Mouse (Mus musculus) neural tube, embryonic 15.5 days (tissue): Measurements from ENCODE around the gene Ppp1r13b. TPM values are rescaled to one million over a fixed set of nuclear protein-coding genes. Genes with fewer than 3 reads are reported as not detected.

ENCODE experiments used
- ATAC-seq: fragments of 200-750 bp; cut with Nextera tagmentation; 2 replicates; pipeline ENCODE4 v1.8.0; 2017; ENCODE audit warnings: mild to moderate bottlenecking, moderate TSS enrichment, moderate library complexity; ENCODE audit not compliant: low FRiP score
- H3K27ac ChIP-seq: fragments of 300-500 bp; sonication (generic); replicated peaks from 2 replicates; pipeline ENCODE4 v1.5.1; 2015; ENCODE audit warnings: mild to moderate bottlenecking, inconsistent platforms
- H3K27me3 ChIP-seq: fragments of 300-500 bp; sonication (generic); replicated peaks from 2 replicates; pipeline ENCODE4 v1.6.1; 2015; ENCODE audit warnings: inconsistent platforms
- H3K36me3 ChIP-seq: fragments of 300-500 bp; sonication (generic); 2 replicates; pipeline ENCODE4 v1.6.1; 2015; ENCODE audit warnings: inconsistent platforms
- H3K4me1 ChIP-seq: fragments of 300-500 bp; sonication (generic); 2 replicates; pipeline ENCODE4 v1.6.1; 2015; ENCODE audit warnings: inconsistent platforms
- H3K4me2 ChIP-seq: fragments of 300-500 bp; sonication (generic); 2 replicates; pipeline ENCODE4 v1.6.1; 2015; ENCODE audit warnings: inconsistent platforms, mild to moderate bottlenecking, moderate library complexity
- H3K4me3 ChIP-seq: fragments of 300-500 bp; sonication (generic); replicated peaks from 2 replicates; pipeline ENCODE4 v1.5.1; 2015; ENCODE audit warnings: mild to moderate bottlenecking, inconsistent platforms
- H3K9ac ChIP-seq: fragments of 300-500 bp; sonication (generic); replicated peaks from 2 replicates; pipeline ENCODE4 v1.6.1; 2015; ENCODE audit warnings: mild to moderate bottlenecking, inconsistent platforms
- H3K9me3 ChIP-seq: fragments of 300-500 bp; sonication (generic); replicated peaks from 2 replicates; pipeline ENCODE4 v1.6.1; 2016; ENCODE audit warnings: inconsistent platforms
- WGBS: fragments of 180-500 bp; shearing (Covaris S2); methylation state at CpG from one replicate; pipeline ENCODE4 v1.1.7; 2015; ENCODE audit warnings: mixed read lengths; 5-methylcytosine and 5-hydroxymethylcytosine counted together
- polyA plus RNA-seq: library from polyadenylated mRNA; unstranded; fragments of >200 nt; fragmentation: Nextera tagmentation; extraction: Ambion mirVana; gene quantifications from 2 replicates; pipeline ENCODE4 v1.2.1, GENCODE M21; 2015

Gene Ppp1r13b
- polyA plus RNA-seq, 1 experiment from 2014 or later = 33.5 TPM

- Histone ChIP-seq H3K9ac (no peak overlapping the region), H3K27me3 (peaks cover 8% of the 10 kb centered on the region; the same call in 1 of the 2 replicates), H3K4me2 (no peak overlapping the region), H3K27ac (no peak overlapping the region), H3K4me3 (no peak overlapping the region), H3K4me1 (peaks cover under 1% of the 10 kb centered on the region; the same call in 1 of the 2 replicates), H3K36me3 (no peaks in the 10 kb centered on the region), H3K9me3 (no peaks in the 10 kb centered on the region)
- 32% methylated on average over 3 of the region's 3 CpGs for WGBS
- ATAC-seq = no peak
Observed at GRCm38 (mm10) chr12:111914031-111914430, 6.1 kb upstream of the Ppp1r13b start.

- no peaks in the 10 kb centered on the region for H3K9me3 ChIP-seq
- H3K36me3 ChIP-seq = no peaks in the 10 kb centered on the region
- no peak overlapping the region for H3K4me2 ChIP-seq
- H3K27me3 ChIP-seq = peaks cover 8% of the 10 kb centered on the region; the same call in 1 of the 2 replicates
- H3K4me1 ChIP-seq = peaks cover 9% of the 10 kb centered on the region
- 91% methylated on average over 7 of the region's 7 CpGs for WGBS
- no peak overlapping the region for H3K4me3 ChIP-seq
- no peak overlapping the region for H3K9ac ChIP-seq
- no peak overlapping the region for H3K27ac ChIP-seq
- ATAC-seq = no peak
Observed at GRCm38 (mm10) chr12:111912802-111913201, 4.9 kb upstream of the Ppp1r13b start.

GRCm38 (mm10) chr12:111911796-111912195 is 3.9 kb upstream of the Ppp1r13b start:
- Histone ChIP-seq H3K27ac (no peak overlapping the region), H3K9ac (no peak overlapping the region), H3K27me3 (peaks cover 8% of the 10 kb centered on the region; the same call in 1 of the 2 replicates), H3K4me1 (peaks cover 9% of the 10 kb centered on the region), H3K9me3 (no peaks in the 10 kb centered on the region), H3K4me2 (no peak overlapping the region), H3K4me3 (no peak overlapping the region), H3K36me3 (no peaks in the 10 kb centered on the region)
- WGBS = 89% methylated on average over 2 of the region's 2 CpGs
- no peak for ATAC-seq

GRCm38 (mm10) chr12:111911171-111911760 is 3.4 kb upstream of the Ppp1r13b start:
- peaks cover 8% of the 10 kb centered on the region; the same call in 1 of the 2 replicates for H3K27me3 ChIP-seq
- no peak for ATAC-seq
- H3K36me3 ChIP-seq = no peaks in the 10 kb centered on the region
- no peaks in the 10 kb centered on the region for H3K9me3 ChIP-seq
- no peak overlapping the region for H3K9ac ChIP-seq
- 85% methylated on average over 15 of the region's 15 CpGs for WGBS
- no peak overlapping the region for H3K4me3 ChIP-seq
- no peak overlapping the region for H3K27ac ChIP-seq
- peaks cover 12% of the 10 kb centered on the region for H3K4me1 ChIP-seq
- H3K4me2 ChIP-seq = no peak overlapping the region

- Histone ChIP-seq H3K4me3 (peak overlapping the region; percentile 72), H3K27ac (no peak overlapping the region), H3K4me2 (peak overlapping the region; percentile 70), H3K9ac (peak overlapping the region; percentile 86; the same call in 1 of the 2 replicates), H3K27me3 (peaks cover 11% of the 10 kb centered on the region), H3K9me3 (no peaks in the 10 kb centered on the region), H3K36me3 (no peaks in the 10 kb centered on the region), H3K4me1 (peaks cover 14% of the 10 kb centered on the region)
- 69% methylated on average over 11 of the region's 11 CpGs for WGBS
- ATAC-seq = no peak
Observed at GRCm38 (mm10) chr12:111908997-111909550, 1.2 kb upstream of the Ppp1r13b start.

GRCm38 (mm10) chr12:111907421-111907891 is 454 bp downstream of the Ppp1r13b start:
- H3K27ac ChIP-seq = peak overlapping the region; percentile 97
- H3K27me3 ChIP-seq = peaks cover 11% of the 10 kb centered on the region
- peaks cover 14% of the 10 kb centered on the region for H3K4me1 ChIP-seq
- 1% methylated on average over 33 of the region's 63 CpGs for WGBS
- H3K9ac ChIP-seq = peak overlapping the region; percentile 86
- H3K9me3 ChIP-seq = no peaks in the 10 kb centered on the region
- ATAC-seq = peak; percentile 78
- H3K4me2 ChIP-seq = peak overlapping the region; percentile 70
- H3K4me3 ChIP-seq = peak overlapping the region; percentile 72
- H3K36me3 ChIP-seq = no peaks in the 10 kb centered on the region

- WGBS = 56% methylated on average over 5 of the region's 5 CpGs
- Histone ChIP-seq H3K4me2 (peak overlapping the region; percentile 70), H3K4me1 (peaks cover 17% of the 10 kb centered on the region), H3K27me3 (peaks cover 11% of the 10 kb centered on the region), H3K9me3 (no peaks in the 10 kb centered on the region), H3K9ac (peak overlapping the region; percentile 86; the same call in 1 of the 2 replicates), H3K4me3 (peak overlapping the region; percentile 72), H3K27ac (peak overlapping the region; percentile 97; the same call in 1 of the 2 replicates), H3K36me3 (no peaks in the 10 kb centered on the region)
- ATAC-seq = no peak
Observed at GRCm38 (mm10) chr12:111906309-111906875, 1.5 kb downstream of the Ppp1r13b start.

GRCm38 (mm10) chr12:111902488-111902887 is 5.4 kb downstream of the Ppp1r13b start:
- Histone ChIP-seq H3K27ac (no peak overlapping the region), H3K9ac (no peak overlapping the region), H3K27me3 (peaks cover 3% of the 10 kb centered on the region; the same call in 1 of the 2 replicates), H3K36me3 (no peaks in the 10 kb centered on the region), H3K4me2 (no peak overlapping the region), H3K9me3 (no peaks in the 10 kb centered on the region), H3K4me1 (peaks cover 15% of the 10 kb centered on the region), H3K4me3 (no peak overlapping the region)
- ATAC-seq = no peak
- WGBS = 83% methylated on average over 7 of the region's 7 CpGs

- Histone ChIP-seq H3K27me3 (peaks cover 3% of the 10 kb centered on the region; the same call in 1 of the 2 replicates), H3K9ac (no peak overlapping the region), H3K4me1 (peaks cover 21% of the 10 kb centered on the region), H3K36me3 (no peaks in the 10 kb centered on the region), H3K4me2 (no peak overlapping the region), H3K4me3 (no peak overlapping the region), H3K27ac (no peak overlapping the region), H3K9me3 (no peaks in the 10 kb centered on the region)
- WGBS = 65% methylated on average over 12 of the region's 12 CpGs
- ATAC-seq = no peak
Observed at GRCm38 (mm10) chr12:111901105-111901875, 6.6 kb downstream of the Ppp1r13b start.

- WGBS = 76% methylated on average over 5 of the region's 5 CpGs
- no peak overlapping the region for H3K4me3 ChIP-seq
- ATAC-seq = no peak
- H3K27ac ChIP-seq = no peak overlapping the region
- no peaks in the 10 kb centered on the region for H3K27me3 ChIP-seq
- no peaks in the 10 kb centered on the region for H3K36me3 ChIP-seq
- H3K9me3 ChIP-seq = no peaks in the 10 kb centered on the region
- H3K4me1 ChIP-seq = peaks cover 22% of the 10 kb centered on the region
- H3K4me2 ChIP-seq = no peak overlapping the region
- H3K9ac ChIP-seq = no peak overlapping the region
Observed at GRCm38 (mm10) chr12:111899646-111900045, 8.3 kb downstream of the Ppp1r13b start.

- H3K4me3 ChIP-seq = no peak overlapping the region
- H3K9me3 ChIP-seq = no peaks in the 10 kb centered on the region
- 82% methylated on average over 9 of the region's 9 CpGs for WGBS
- H3K36me3 ChIP-seq = no peaks in the 10 kb centered on the region
- no peak for ATAC-seq
- no peak overlapping the region for H3K4me2 ChIP-seq
- no peak overlapping the region for H3K27ac ChIP-seq
- H3K4me1 ChIP-seq = peaks cover 26% of the 10 kb centered on the region
- H3K9ac ChIP-seq = no peak overlapping the region
- no peaks in the 10 kb centered on the region for H3K27me3 ChIP-seq
Observed at GRCm38 (mm10) chr12:111898686-111899085, 9.2 kb downstream of the Ppp1r13b start.
